Mouse (Mus musculus): ENCODE results near the gene Ttll2.
"Not testable (repeated sequence)": the region's sequence is repeated elsewhere in the genome, so short reads cannot be mapped to it uniquely, and the experiment has no call there.

Ttll2 gene

GRCm38 (mm10) chr17:7352596-7352995 lies at the start of gene Ttll2:
Gene Ttll2, minus strand, starts transcription at chr17:7352696.
- DNase-seq (ENCODE audit: low spot score): not testable (repeated sequence)

GRCm38 (mm10) chr17:7399770-7400169 lies 47.3 kb upstream of the Ttll2 start:
- not testable (repeated sequence) for DNase-seq (ENCODE audit: low spot score)

GRCm38 (mm10) chr17:7398198-7398847 lies 45.8 kb upstream of the Ttll2 start:
- not testable (repeated sequence) for DNase-seq (ENCODE audit: low spot score)

DNA sequence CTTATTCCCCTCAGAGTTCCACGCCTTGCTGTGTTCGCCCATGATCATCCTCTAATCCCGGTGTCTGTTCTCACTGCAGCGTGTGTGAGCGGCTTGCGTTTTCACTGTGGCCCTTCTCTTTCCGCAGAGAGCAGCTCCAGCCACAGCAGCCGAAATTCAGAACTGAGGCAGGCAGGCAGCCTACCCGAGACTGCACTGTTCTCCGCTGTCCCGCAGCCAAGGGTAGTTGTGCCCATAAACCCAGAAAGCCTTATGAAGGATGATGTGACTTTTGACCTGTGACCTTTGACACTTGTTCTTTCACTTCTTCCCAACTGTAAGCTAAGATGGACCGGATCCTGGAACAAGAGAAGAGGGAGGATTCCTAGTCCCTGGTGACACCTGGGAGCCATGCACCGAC lies 44.6 kb upstream of the Ttll2 start:
- DNase-seq (ENCODE audit: low spot score): not testable (repeated sequence)

GRCm38 (mm10) chr17:7396288-7396687 lies 43.8 kb upstream of the Ttll2 start:
- not testable (repeated sequence) for DNase-seq (ENCODE audit: low spot score)

GRCm38 (mm10) chr17:7395671-7396070 lies 43.2 kb upstream of the Ttll2 start:
- DNase-seq (ENCODE audit: low spot score): not testable (repeated sequence)

DNA sequence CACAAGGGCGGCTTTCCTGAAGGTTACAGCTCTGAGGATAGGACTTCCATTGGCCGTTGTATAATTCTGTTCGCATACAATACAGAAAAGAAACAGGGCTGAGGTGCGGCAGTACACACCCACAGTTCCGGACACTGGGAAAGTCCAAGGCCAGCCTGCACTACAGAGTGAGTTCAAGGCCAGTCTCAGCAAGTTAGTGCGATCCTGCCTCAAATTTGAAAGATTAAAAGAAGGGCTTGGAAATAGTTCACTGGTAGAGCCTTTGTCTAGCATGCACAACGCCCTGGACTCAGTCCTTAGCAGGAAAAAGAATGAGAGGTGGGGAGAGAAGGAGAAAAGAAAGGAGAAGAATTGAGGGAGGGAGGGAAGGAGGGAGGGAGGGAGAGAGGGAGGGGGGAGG lies 42.6 kb upstream of the Ttll2 start:
- DNase-seq (ENCODE audit: low spot score): not testable (repeated sequence)

- DNase-seq (ENCODE audit: low spot score): not testable (repeated sequence)
These were observed 37.4 kb upstream of the Ttll2 start for GRCm38 (mm10) chr17:7389898-7390297.

GRCm38 (mm10) chr17:7388958-7389356 lies 36.5 kb upstream of the Ttll2 start:
- DNase-seq (ENCODE audit: low spot score): not testable (repeated sequence)

GRCm38 (mm10) chr17:7388341-7388957 lies 36.0 kb upstream of the Ttll2 start:
- DNase-seq (ENCODE audit: low spot score): not testable (repeated sequence)

- DNase-seq (ENCODE audit: low spot score): not testable (repeated sequence)
These were observed 33.5 kb upstream of the Ttll2 start for GRCm38 (mm10) chr17:7386016-7386415.

- not testable (repeated sequence) for DNase-seq (ENCODE audit: low spot score)
These were observed 32.9 kb upstream of the Ttll2 start, which contains the start of gene Unc93a2 for GRCm38 (mm10) chr17:7385364-7385763. Gene Unc93a2, minus strand, starts transcription at chr17:7385464.

GRCm38 (mm10) chr17:7383167-7384143 lies 31.0 kb upstream of the Ttll2 start:
- not testable (repeated sequence) for DNase-seq (ENCODE audit: low spot score)

GRCm38 (mm10) chr17:7382711-7383110 lies 30.2 kb upstream of the Ttll2 start:
- DNase-seq (ENCODE audit: low spot score): not testable (repeated sequence)

GRCm38 (mm10) chr17:7377907-7378306 lies 25.4 kb upstream of the Ttll2 start:
- not testable (repeated sequence) for DNase-seq (ENCODE audit: low spot score)

- DNase-seq (ENCODE audit: low spot score): not testable (repeated sequence)
These were observed 24.6 kb upstream of the Ttll2 start for GRCm38 (mm10) chr17:7376951-7377700.

DNA sequence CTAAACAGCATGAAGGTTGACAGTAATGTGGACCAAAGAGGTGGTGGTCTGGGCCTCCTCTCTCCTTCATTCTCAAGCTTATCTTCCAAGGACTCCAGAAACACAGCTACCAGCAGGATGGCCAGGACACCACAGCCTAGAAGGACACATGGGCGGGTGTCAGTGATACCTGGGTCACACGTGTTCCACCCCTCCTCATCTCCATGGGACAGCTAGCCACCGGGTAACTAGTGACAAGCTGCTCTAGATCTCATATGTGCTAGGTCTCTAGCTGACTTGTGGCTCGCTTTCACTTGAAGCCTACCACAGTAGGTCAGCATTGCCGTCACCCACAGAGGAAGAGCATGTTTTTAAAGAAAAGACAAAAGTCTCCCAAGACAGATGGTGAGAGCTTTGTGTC lies 19.4 kb upstream of the Ttll2 start, which contains the start of gene Gm49630:
Gene Gm49630, minus strand, starts transcription at position 101 of the 400 bp plus-strand sequence.
- DNase-seq (ENCODE audit: low spot score): not testable (repeated sequence)

DNA sequence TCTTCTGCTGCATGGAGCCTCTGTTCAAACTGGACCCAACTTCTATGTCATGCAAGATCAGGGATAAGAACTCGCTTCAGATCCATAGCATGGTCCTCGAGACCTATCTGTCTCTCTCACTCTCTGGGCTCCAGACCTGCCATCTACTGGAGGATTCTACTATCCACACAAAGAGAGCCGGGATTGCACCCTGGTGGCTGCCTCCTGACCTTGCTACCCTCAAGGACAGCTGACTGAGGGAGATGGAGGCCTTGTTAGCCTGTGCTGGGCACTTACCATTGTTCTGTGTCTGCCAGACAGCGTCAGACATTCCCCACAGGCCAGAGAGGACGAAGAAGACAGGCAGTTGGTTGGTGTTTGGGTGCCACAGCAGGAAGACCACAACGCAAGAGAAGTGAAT lies 16.9 kb upstream of the Ttll2 start:
- not testable (repeated sequence) for DNase-seq (ENCODE audit: low spot score)

DNA sequence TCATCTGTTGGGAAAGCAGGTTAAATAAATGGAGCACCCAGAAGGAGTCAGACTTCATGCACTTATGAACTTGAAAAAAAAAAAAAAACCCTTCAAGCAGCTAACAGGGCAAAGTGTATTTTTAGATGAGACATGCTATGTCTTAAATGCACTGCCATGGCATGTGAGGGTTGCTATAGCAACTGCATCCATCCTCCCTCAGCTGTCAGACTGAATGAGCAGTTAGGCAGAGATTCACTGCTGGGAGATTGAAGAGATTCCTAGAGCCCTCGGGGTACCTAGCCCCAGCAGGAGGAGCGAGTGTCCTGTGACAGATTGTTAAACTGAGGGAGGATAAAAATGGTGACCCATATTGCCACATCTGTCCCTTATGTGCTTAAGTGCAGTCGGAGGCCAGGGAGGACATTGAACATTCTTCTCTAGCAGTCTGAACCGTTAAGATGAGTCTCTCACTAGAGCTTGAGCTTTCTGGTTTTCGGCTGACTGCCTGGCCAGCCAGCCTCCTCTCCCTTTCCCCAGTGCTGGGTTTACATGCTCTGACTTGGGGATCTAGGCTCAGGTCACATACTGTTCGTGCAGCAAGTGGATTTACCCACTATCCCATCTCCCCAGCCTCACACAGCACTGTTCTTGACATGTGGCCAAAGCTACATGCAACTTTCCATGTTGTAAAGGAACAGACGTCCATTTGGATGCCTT lies 14.3 kb upstream of the Ttll2 start:
- not testable (repeated sequence) for DNase-seq (ENCODE audit: low spot score)

- DNase-seq (ENCODE audit: low spot score): not testable (repeated sequence)
These were observed 13.8 kb upstream of the Ttll2 start for GRCm38 (mm10) chr17:7366265-7366664.

GRCm38 (mm10) chr17:7365615-7366014 lies 13.1 kb upstream of the Ttll2 start:
- DNase-seq (ENCODE audit: low spot score): not testable (repeated sequence)

Measured in T-cell, adult 2 months (primary cell).